Mouse (Mus musculus): ENCODE data around the gene Sorcs2.

- no peak for TF ChIP-seq CTCF (conservative IDR thresholded peaks at IDR 0.05; ENCODE audit: low read length)
- no peak for TF ChIP-seq NANOG (IDR thresholded peaks at IDR 0.05; ENCODE audit: borderline replicate concordance, low read length)
Measured at GRCm38 (mm10) chr5:36179708-36180107, 218.2 kb downstream of the Sorcs2 start.
